Mouse (Mus musculus) erythroblast, embryonic 14.5 days (primary cell): ENCODE measurements around the gene Ddost.

Source experiments
- GATA1 ChIP-seq: IDR thresholded peaks from 2 replicates; pipeline ENCODE4 v1.6.1; 2012; ENCODE audit warnings: low read length, inconsistent platforms, mixed read lengths
- TAL1 ChIP-seq: IDR thresholded peaks from 3 replicates; pipeline ENCODE4 v1.6.1; 2012; ENCODE audit warnings: low read length, inconsistent platforms, mixed read lengths

DNA sequence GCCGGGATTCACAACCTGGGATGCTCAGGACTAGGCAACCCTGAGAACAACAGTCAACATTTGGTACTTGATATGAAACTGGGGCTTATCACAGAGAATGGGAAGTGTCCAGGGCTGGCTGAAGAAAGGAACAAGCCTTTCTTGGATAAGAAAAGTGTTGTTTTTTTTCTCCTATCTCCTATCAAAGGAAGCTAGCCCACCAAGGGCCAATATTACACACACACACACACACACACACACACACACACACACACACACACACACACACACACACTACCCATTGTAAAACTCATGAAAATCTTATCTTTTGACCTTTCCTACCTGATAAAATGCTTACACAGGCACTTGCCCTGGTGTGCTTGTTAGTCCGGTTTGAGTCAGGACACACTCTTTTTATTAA, 51.0 kb downstream of the Ddost start:
- TF ChIP-seq TAL1 (no peak), GATA1 (no peak)
